Mouse (Mus musculus): ENCODE measurements around the gene Gm17018.
A peak's percentile ranks its signal among the peaks of the same experiment; 100 is the strongest.
"Not testable (repeated sequence)": the region's sequence is repeated elsewhere in the genome, so short reads cannot be mapped to it uniquely, and the experiment has no call there.

Gm17018 gene

GRCm38 (mm10) chr19:45560153-45560890, at the start of gene Gm17018, which contains the start of gene Poll:
TSS of gene Gm17018 (plus strand) at chr19:45560615.
TSS of gene Poll (minus strand) at chr19:45560531.
- peak; percentile 61 for DNase-seq (ENCODE audit: low read depth)

- DNase-seq (ENCODE audit: low read depth): no peak
Observed at GRCm38 (mm10) chr19:45510680-45511079, 49.7 kb upstream of the Gm17018 start.

GRCm38 (mm10) chr19:45511406-45511805, 49.0 kb upstream of the Gm17018 start:
- DNase-seq (ENCODE audit: low read depth): no peak

GRCm38 (mm10) chr19:45515341-45515740, 45.1 kb upstream of the Gm17018 start:
- DNase-seq (ENCODE audit: low read depth): no peak

- no peak for DNase-seq (ENCODE audit: low read depth)
Observed at GRCm38 (mm10) chr19:45516264-45516663, 44.2 kb upstream of the Gm17018 start.

GRCm38 (mm10) chr19:45527382-45527781, 33.0 kb upstream of the Gm17018 start:
- DNase-seq (ENCODE audit: low read depth): no peak

- no peak for DNase-seq (ENCODE audit: low read depth)
Observed at GRCm38 (mm10) chr19:45527931-45528534, 32.4 kb upstream of the Gm17018 start.

GRCm38 (mm10) chr19:45529294-45529693, 31.1 kb upstream of the Gm17018 start:
- DNase-seq (ENCODE audit: low read depth): no peak

- DNase-seq (ENCODE audit: low read depth): no peak
Observed at GRCm38 (mm10) chr19:45530200-45530995, 30.0 kb upstream of the Gm17018 start.

- DNase-seq (ENCODE audit: low read depth): no peak
Observed at GRCm38 (mm10) chr19:45531554-45531953, 28.9 kb upstream of the Gm17018 start.

- DNase-seq (ENCODE audit: low read depth): no peak
Observed at GRCm38 (mm10) chr19:45533617-45534016, 26.8 kb upstream of the Gm17018 start.

GRCm38 (mm10) chr19:45535214-45535735, 25.1 kb upstream of the Gm17018 start:
- no peak for DNase-seq (ENCODE audit: low read depth)

GRCm38 (mm10) chr19:45535929-45536328, 24.5 kb upstream of the Gm17018 start:
- no peak for DNase-seq (ENCODE audit: low read depth)

GRCm38 (mm10) chr19:45537505-45537904, 22.9 kb upstream of the Gm17018 start:
- no peak for DNase-seq (ENCODE audit: low read depth)

- no peak for DNase-seq (ENCODE audit: low read depth)
Observed at GRCm38 (mm10) chr19:45540657-45541408, 19.6 kb upstream of the Gm17018 start.

GRCm38 (mm10) chr19:45541409-45542041, 18.9 kb upstream of the Gm17018 start:
- no peak for DNase-seq (ENCODE audit: low read depth)

- no peak for DNase-seq (ENCODE audit: low read depth)
Observed at GRCm38 (mm10) chr19:45542061-45542460, 18.4 kb upstream of the Gm17018 start.

GRCm38 (mm10) chr19:45544152-45544924, 16.1 kb upstream of the Gm17018 start:
- no peak for DNase-seq (ENCODE audit: low read depth)

GRCm38 (mm10) chr19:45544925-45545321, 15.5 kb upstream of the Gm17018 start:
- no peak for DNase-seq (ENCODE audit: low read depth)

- not testable (repeated sequence) for DNase-seq (ENCODE audit: low read depth)
Observed at GRCm38 (mm10) chr19:45548196-45548595, 12.2 kb upstream of the Gm17018 start.
